Mouse (Mus musculus): ENCODE results near the gene Ap1s3.

DNA sequence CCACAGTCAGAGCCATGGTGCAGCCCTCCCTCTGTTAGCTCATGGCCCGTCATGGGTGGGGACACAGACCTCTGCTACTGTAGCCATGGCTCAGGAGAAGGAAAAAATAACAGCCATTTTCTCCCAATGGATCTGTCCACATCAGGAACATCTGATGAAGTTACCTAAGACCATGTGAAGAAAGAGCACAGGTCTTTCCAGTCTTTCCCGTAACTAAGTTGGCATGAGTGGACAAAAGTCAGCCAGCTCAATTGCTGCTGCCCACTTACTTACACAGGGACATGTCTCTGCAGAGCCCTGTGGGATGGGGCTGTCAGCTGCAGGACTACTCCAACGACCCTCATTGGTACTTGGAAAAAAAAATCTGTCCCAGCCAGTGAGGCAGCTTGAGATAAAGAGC lies 34.9 kb upstream of the Ap1s3 start:
- TF ChIP-seq CTCF (conservative IDR thresholded peaks at IDR 0.05; ENCODE audit: low read length) (no peak), NANOG (IDR thresholded peaks at IDR 0.05; ENCODE audit: borderline replicate concordance, low read length) (no peak)

All from E14TG2a.4 (cell line).